Mouse (Mus musculus): ENCODE measurements at regions not wholly inside any gene's neighbourhood (a gene's known extent, or its start where the extent isn't known, plus 50 kb on each side); places are given as distances from the start of the nearest gene placed in this dataset.

DNA sequence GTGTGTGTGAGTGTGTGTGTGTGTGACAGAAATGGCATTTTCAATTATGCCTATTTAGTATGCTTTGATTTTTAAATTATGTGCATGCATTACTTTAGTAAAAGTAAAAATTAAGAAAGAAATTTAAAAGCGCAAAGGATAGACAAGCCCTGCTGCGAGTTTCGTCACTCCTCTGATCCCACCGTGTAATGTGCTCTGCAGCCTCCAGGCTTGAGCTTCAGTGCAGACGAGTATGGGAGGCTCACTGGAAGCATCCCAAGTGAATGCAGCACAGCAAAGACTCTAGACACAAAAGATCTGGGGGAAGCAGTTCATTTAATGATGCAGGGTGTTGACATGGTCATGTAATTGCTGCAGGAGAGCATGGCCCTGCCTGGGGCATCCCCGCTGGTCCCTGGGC, 71.1 kb upstream of the Kazn start:
- H3K36me3 ChIP-seq (ENCODE audit: control insufficient read depth, insufficient read depth, low read length), result no peaks in the 10 kb centered on the region
- H3K9me3 ChIP-seq (ENCODE audit: control insufficient read depth, low read length), result 0 out of 2 replicates have a peak, but pooled peaks cover 5% of the 10 kb centered on the region
- ATAC-seq (ENCODE audit: low FRiP score, low read depth), result no peak
- WGBS, result 92% methylated on average over 6 of the region's 6 CpGs
- no peaks in the 10 kb centered on the region for H3K27me3 ChIP-seq (ENCODE audit: control insufficient read depth, insufficient read depth, low read length)
- H3K4me1 ChIP-seq (ENCODE audit: control insufficient read depth, insufficient read depth, low read length), result peaks cover 8% of the 10 kb centered on the region; the same call in 1 of the 2 replicates
- no peak overlapping the region for H3K4me2 ChIP-seq (replicated peaks; ENCODE audit: low read depth, low read length, severe bottlenecking)
- H3K27ac ChIP-seq (replicated peaks; ENCODE audit: low read depth, low read length), result no peak overlapping the region
- H3K4me3 ChIP-seq (replicated peaks; ENCODE audit: low read length), result no peak overlapping the region
- DNase-seq (ENCODE audit: low spot score), result no peak
- TF ChIP-seq POLR2A (IDR thresholded peaks at IDR 0.05; ENCODE audit: borderline replicate concordance, extremely low read depth, insufficient read depth, insufficient read length), result no peak
- H3K9ac ChIP-seq (ENCODE audit: low read depth, low read length, severe bottlenecking), result no peak overlapping the region

DNA sequence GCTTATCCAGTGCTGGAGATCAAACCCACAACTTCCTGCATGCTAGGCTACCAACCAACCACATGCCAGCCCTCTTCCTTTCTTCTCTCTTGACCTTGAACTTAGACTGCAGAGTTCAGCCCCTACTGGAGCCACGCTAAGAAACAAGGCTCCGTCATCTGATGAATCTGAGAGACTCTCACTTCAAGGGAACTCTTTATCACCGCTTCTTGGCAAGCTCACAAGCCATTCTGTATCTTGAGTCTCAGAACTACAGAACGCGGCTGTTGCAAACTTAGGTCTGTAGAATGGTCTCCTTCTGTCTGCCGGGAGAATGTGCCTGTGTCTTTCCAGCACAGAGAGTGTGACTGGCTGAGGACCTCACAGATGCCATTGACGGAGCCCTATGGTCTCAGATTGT, 69.1 kb upstream of the Kazn start:
- Histone ChIP-seq H3K4me1 (ENCODE audit: control insufficient read depth, insufficient read depth, low read length) (peaks cover 8% of the 10 kb centered on the region), H3K27me3 (ENCODE audit: control insufficient read depth, insufficient read depth, low read length) (no peaks in the 10 kb centered on the region), H3K9me3 (ENCODE audit: control insufficient read depth, low read length) (0 out of 2 replicates have a peak, but pooled peaks cover 5% of the 10 kb centered on the region), H3K27ac (replicated peaks; ENCODE audit: low read depth, low read length) (no peak overlapping the region), H3K4me3 (replicated peaks; ENCODE audit: low read length) (no peak overlapping the region), H3K9ac (ENCODE audit: low read depth, low read length, severe bottlenecking) (no peak overlapping the region), H3K4me2 (replicated peaks; ENCODE audit: low read depth, low read length, severe bottlenecking) (no peak overlapping the region), H3K36me3 (ENCODE audit: control insufficient read depth, insufficient read depth, low read length) (no peaks in the 10 kb centered on the region)
- DNase-seq (ENCODE audit: low spot score) (no peak), ATAC-seq (ENCODE audit: low FRiP score, low read depth) (no peak)
- TF ChIP-seq POLR2A (IDR thresholded peaks at IDR 0.05; ENCODE audit: borderline replicate concordance, extremely low read depth, insufficient read depth, insufficient read length), result no peak
- 84% methylated on average over 7 of the region's 7 CpGs for WGBS

DNA sequence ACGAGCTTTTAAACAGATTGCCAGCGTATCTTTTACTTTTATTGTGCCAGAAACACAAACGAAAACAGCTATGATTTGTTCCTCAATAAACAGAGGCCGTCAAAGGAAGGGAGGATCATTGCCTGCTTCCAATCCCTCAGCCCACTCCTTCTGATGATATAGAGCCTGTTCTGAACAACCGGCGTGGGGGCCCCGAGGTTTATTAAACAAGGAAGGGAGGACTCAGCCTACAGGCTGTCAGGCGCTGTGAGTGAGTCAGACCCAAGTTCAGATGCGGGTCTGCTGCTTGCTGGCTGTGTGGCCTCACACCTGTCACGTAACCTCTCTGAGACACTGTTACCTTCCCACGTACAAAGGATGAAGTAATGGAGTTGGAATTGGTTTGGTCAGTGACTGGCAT, 68.1 kb upstream of the Kazn start:
- TF ChIP-seq POLR2A (IDR thresholded peaks at IDR 0.05; ENCODE audit: borderline replicate concordance, extremely low read depth, insufficient read depth, insufficient read length), result no peak
- no peak overlapping the region for H3K9ac ChIP-seq (ENCODE audit: low read depth, low read length, severe bottlenecking)
- no peaks in the 10 kb centered on the region for H3K27me3 ChIP-seq (ENCODE audit: control insufficient read depth, insufficient read depth, low read length)
- H3K4me2 ChIP-seq (replicated peaks; ENCODE audit: low read depth, low read length, severe bottlenecking), result no peak overlapping the region
- no peaks in the 10 kb centered on the region for H3K36me3 ChIP-seq (ENCODE audit: control insufficient read depth, insufficient read depth, low read length)
- H3K27ac ChIP-seq (replicated peaks; ENCODE audit: low read depth, low read length), result no peak overlapping the region
- peaks cover 14% of the 10 kb centered on the region for H3K4me1 ChIP-seq (ENCODE audit: control insufficient read depth, insufficient read depth, low read length)
- no peak for ATAC-seq (ENCODE audit: low FRiP score, low read depth)
- H3K4me3 ChIP-seq (replicated peaks; ENCODE audit: low read length), result no peak overlapping the region
- H3K9me3 ChIP-seq (ENCODE audit: control insufficient read depth, low read length), result 0 out of 2 replicates have a peak, but pooled peaks cover 5% of the 10 kb centered on the region
- no peak for DNase-seq (ENCODE audit: low spot score)
- 26% methylated on average over 11 of the region's 11 CpGs for WGBS

DNA sequence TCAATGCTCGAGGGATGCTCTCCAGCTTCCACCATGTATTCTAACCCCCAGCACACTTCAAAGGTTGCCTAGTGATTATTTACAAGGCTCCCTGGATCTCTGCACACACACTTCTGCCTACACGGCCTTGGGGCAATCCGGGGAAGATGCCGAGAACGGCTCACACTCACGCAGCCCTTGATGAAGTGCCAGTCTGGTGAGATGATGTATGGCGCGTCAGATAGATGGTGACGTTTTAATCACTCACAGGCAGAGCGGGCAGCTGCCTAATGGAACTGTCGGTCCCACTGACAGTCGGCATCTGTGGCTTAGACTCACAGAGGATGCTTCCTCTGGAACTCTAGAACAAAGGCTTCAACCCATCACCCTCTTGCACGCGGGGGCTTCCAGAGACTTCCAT, 66.9 kb upstream of the Kazn start:
- Histone ChIP-seq H3K27me3 (ENCODE audit: control insufficient read depth, insufficient read depth, low read length) (no peaks in the 10 kb centered on the region), H3K4me1 (ENCODE audit: control insufficient read depth, insufficient read depth, low read length) (peaks cover 22% of the 10 kb centered on the region), H3K4me3 (replicated peaks; ENCODE audit: low read length) (no peak overlapping the region), H3K9me3 (ENCODE audit: control insufficient read depth, low read length) (0 out of 2 replicates have a peak, but pooled peaks cover 3% of the 10 kb centered on the region), H3K9ac (ENCODE audit: low read depth, low read length, severe bottlenecking) (no peak overlapping the region), H3K36me3 (ENCODE audit: control insufficient read depth, insufficient read depth, low read length) (no peaks in the 10 kb centered on the region), H3K27ac (replicated peaks; ENCODE audit: low read depth, low read length) (no peak overlapping the region), H3K4me2 (replicated peaks; ENCODE audit: low read depth, low read length, severe bottlenecking) (no peak overlapping the region)
- DNase-seq (ENCODE audit: low spot score) (no peak), ATAC-seq (ENCODE audit: low FRiP score, low read depth) (no peak)
- TF ChIP-seq POLR2A (IDR thresholded peaks at IDR 0.05; ENCODE audit: borderline replicate concordance, extremely low read depth, insufficient read depth, insufficient read length), result no peak
- WGBS, result 38% methylated on average over 14 of the region's 14 CpGs

DNA sequence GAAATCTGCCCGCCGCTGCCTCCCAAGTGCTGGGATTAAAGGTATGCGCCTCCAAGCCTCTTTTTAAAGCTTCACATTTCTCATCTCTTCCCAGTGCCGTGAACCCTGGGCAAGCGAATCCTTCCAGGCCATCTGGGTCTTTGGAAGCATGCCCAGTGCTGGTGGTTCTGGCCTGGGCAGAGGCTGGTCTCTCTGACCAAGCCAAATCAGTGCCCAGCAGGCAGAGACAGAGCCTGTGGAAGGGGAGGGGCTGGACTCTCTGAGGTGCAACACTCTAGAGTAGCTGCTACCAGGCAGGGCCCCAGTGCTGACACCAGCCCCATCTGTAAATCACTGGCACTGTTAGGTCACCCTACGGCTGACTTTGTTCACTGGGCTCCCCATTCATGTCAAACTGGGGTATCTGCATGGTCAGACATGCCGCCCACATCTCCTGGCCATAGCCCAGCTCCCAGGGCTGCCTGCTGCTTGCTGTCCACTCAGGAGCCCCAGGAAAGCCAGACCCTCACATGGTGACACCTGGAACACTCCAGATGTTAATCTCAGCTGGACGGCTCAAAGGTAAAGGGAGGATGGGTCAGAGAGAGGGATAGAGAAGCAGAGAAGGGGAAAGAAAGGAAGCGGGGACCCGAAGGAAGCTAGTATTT, 64.3 kb upstream of the Kazn start:
- no peak overlapping the region for H3K27ac ChIP-seq (replicated peaks; ENCODE audit: low read depth, low read length)
- no peak for ATAC-seq (ENCODE audit: low FRiP score, low read depth)
- H3K9ac ChIP-seq (ENCODE audit: low read depth, low read length, severe bottlenecking), result no peak overlapping the region
- no peak for TF ChIP-seq POLR2A (IDR thresholded peaks at IDR 0.05; ENCODE audit: borderline replicate concordance, extremely low read depth, insufficient read depth, insufficient read length)
- H3K27me3 ChIP-seq (ENCODE audit: control insufficient read depth, insufficient read depth, low read length), result no peaks in the 10 kb centered on the region
- no peaks in the 10 kb centered on the region for H3K9me3 ChIP-seq (ENCODE audit: control insufficient read depth, low read length)
- no peak for DNase-seq (ENCODE audit: low spot score)
- 66% methylated on average over 10 of the region's 10 CpGs for WGBS
- no peak overlapping the region for H3K4me3 ChIP-seq (replicated peaks; ENCODE audit: low read length)
- no peaks in the 10 kb centered on the region for H3K36me3 ChIP-seq (ENCODE audit: control insufficient read depth, insufficient read depth, low read length)
- no peak overlapping the region for H3K4me2 ChIP-seq (replicated peaks; ENCODE audit: low read depth, low read length, severe bottlenecking)
- H3K4me1 ChIP-seq (ENCODE audit: control insufficient read depth, insufficient read depth, low read length), result peaks cover 22% of the 10 kb centered on the region
